Mouse (Mus musculus): ENCODE data around the gene Gm10663. TPM values are rescaled to one million over a fixed set of nuclear protein-coding genes. Genes with fewer than 3 reads are reported as not detected.

Gm10663 gene
- not detected in 2 replicates for polyA plus RNA-seq (2012; ENCODE audit: insufficient read depth, insufficient read length, low replicate concordance, missing spikeins)

DNA sequence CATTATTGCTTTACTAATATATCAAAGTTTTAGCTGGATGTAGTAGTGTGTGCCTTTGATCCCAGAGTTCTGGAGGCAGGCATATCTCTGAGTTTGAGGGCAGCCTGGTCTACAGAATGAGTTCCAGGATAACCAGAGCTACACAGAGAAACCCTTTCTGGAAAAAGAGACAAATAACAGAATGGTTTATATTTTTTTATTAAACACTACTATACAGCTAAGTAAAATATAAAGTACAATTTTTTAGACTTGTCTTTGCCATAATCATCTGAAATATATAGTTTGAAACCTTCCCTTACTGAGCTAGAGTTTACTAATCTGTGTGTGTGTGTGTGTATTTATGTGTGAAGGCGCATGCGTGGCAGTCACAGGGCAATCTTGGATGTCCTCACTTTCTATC is at the start of gene Gm10663:
Gm10663 (plus strand) TSS at position 301 of the 400 bp plus-strand sequence.
- Histone ChIP-seq H3K27ac (ENCODE audit: insufficient read depth, low read depth, low read length) (no peak within 1 kb of the TSS), H3K4me1 (ENCODE audit: control insufficient read depth, insufficient read depth, low read length) (no peaks in the 10 kb centered on the region), H3K4me3 (ENCODE audit: insufficient read depth, low read depth, low read length) (no peak within 1 kb of the TSS)
- 93% methylated on average over 2 of the region's 2 CpGs for WGBS
- TF ChIP-seq CTCF (IDR thresholded peaks at IDR 0.05; ENCODE audit: insufficient read depth, low read depth, low read length): no peak
- no peak for TF ChIP-seq POLR2A (IDR thresholded peaks at IDR 0.05; ENCODE audit: insufficient read depth, low read depth, low read length)

DNA sequence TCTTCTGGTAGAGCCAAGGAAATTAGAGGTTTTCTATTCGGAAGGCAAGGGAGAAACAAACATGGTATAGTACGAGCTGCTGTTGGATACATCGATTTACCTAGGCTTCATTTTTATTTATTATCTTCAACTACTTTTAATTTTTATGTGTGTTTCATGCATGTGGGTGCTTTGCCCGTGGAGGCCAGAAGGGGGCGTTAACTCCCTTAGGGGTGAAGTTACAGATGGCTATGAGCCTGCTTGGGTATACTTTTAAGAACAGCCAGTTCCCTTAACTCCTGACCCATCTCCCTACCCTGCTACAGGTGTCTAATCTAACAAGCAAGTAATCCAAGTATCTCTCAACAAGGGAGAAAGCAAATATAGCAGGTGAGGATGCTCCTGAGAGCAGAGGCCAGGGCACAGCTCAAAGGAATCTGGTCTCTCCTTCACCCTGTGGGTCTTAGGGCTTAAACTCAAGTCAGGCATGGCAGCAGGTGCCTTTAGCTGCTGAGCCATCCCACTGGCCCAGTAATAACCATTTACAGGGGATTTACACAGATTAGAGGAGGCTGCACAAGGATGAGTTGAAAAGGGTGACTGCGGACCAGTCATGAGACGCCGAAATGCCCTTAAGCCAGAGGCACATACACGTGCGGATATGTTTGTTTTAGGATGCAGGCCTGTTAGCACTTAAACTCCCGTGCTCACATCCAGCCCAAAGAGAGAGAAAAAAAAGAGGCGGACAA is 45.7 kb upstream of the Gm10663 start:
- no peak overlapping the region for H3K27ac ChIP-seq (ENCODE audit: insufficient read depth, low read depth, low read length)
- H3K4me1 ChIP-seq (ENCODE audit: control insufficient read depth, insufficient read depth, low read length): no peaks in the 10 kb centered on the region
- WGBS: 84% methylated on average over 12 of the region's 12 CpGs
- no peak overlapping the region for H3K4me3 ChIP-seq (ENCODE audit: insufficient read depth, low read depth, low read length)
- TF ChIP-seq POLR2A (IDR thresholded peaks at IDR 0.05; ENCODE audit: insufficient read depth, low read depth, low read length) (no peak), CTCF (IDR thresholded peaks at IDR 0.05; ENCODE audit: insufficient read depth, low read depth, low read length) (no peak)

DNA sequence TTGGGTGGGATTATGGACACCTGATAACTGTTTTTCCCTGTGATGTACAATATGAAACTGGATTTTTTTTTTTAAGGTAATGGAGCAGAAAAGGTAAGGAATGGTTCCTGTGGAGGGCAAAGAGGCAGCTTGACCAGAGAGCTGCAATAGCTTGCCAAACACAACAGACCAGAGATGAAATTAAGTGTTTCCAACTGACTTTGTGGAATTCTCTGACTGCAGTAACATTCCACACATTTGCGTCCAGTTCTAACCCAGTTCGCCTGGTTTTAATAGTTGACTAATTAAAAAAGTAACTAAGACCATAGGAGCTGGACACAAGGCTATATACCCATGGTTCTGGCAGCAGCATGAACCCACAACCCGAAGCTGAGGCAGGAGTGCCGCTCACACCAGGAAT is 45.1 kb upstream of the Gm10663 start:
- 89% methylated on average over 4 of the region's 4 CpGs for WGBS
- Histone ChIP-seq H3K4me1 (ENCODE audit: control insufficient read depth, insufficient read depth, low read length) (no peaks in the 10 kb centered on the region), H3K27ac (ENCODE audit: insufficient read depth, low read depth, low read length) (no peak overlapping the region), H3K4me3 (ENCODE audit: insufficient read depth, low read depth, low read length) (no peak overlapping the region)
- no peak for TF ChIP-seq CTCF (IDR thresholded peaks at IDR 0.05; ENCODE audit: insufficient read depth, low read depth, low read length)
- TF ChIP-seq POLR2A (IDR thresholded peaks at IDR 0.05; ENCODE audit: insufficient read depth, low read depth, low read length): no peak

DNA sequence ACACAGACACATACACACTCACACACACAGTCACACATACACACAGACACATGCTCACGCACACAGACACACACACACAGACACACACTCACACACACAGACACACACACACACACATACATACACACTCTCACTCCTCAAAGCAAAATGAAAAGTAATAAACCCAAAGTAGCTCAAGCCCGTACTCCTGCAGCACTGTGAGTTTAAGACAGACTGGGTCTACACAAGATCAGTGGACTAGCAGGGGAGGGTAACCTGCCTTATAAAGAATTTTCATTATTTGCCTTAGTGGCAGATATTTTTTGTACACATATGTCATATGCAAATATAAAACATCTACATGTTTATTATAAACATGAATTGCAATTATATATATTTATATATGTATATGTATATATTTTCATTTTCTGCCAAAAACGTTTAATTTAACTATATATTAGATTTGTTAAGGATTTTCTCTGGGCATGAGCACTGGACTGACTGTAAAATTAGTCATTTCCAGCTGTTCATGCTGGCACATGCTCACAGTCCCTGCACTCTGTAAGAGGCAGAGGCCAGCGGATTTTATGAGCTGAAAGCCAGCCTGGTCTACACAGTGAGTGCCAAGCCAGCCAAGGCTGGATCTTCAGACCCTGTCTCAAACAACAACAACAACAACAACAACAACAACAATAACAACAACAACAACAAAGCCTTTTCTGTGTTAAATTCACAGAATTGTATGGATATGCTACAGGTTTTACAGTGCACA is 43.9 kb upstream of the Gm10663 start:
- no peak for TF ChIP-seq CTCF (IDR thresholded peaks at IDR 0.05; ENCODE audit: insufficient read depth, low read depth, low read length)
- TF ChIP-seq POLR2A (IDR thresholded peaks at IDR 0.05; ENCODE audit: insufficient read depth, low read depth, low read length): no peak
- Histone ChIP-seq H3K4me1 (ENCODE audit: control insufficient read depth, insufficient read depth, low read length) (no peaks in the 10 kb centered on the region), H3K27ac (ENCODE audit: insufficient read depth, low read depth, low read length) (no peak overlapping the region), H3K4me3 (ENCODE audit: insufficient read depth, low read depth, low read length) (no peak overlapping the region)
- 90% methylated on average over 4 of the region's 4 CpGs for WGBS

DNA sequence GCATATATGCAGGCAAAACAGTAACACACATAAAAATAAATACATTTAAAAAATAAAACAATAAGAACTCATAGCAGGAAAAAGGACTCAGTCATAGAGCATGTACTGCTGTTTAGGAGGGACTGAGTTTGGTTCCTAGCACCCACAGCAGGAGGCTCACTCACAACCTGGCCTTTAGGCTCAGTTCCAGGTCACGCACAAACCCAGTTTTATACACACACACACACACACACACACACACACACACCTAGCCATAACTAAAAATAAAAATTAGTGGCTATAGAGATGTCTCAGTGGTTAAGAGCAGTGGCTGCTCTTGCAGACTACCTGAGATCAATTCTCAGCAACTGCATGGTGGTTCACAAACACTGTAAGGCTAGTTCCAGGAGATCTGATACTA is 42.7 kb upstream of the Gm10663 start:
- TF ChIP-seq POLR2A (IDR thresholded peaks at IDR 0.05; ENCODE audit: insufficient read depth, low read depth, low read length) (no peak), CTCF (IDR thresholded peaks at IDR 0.05; ENCODE audit: insufficient read depth, low read depth, low read length) (no peak)
- H3K27ac ChIP-seq (ENCODE audit: insufficient read depth, low read depth, low read length): no peak overlapping the region
- no peaks in the 10 kb centered on the region for H3K4me1 ChIP-seq (ENCODE audit: control insufficient read depth, insufficient read depth, low read length)
- WGBS: 97% methylated on average over 1 of the region's 1 CpGs
- H3K4me3 ChIP-seq (ENCODE audit: insufficient read depth, low read depth, low read length): no peak overlapping the region

DNA sequence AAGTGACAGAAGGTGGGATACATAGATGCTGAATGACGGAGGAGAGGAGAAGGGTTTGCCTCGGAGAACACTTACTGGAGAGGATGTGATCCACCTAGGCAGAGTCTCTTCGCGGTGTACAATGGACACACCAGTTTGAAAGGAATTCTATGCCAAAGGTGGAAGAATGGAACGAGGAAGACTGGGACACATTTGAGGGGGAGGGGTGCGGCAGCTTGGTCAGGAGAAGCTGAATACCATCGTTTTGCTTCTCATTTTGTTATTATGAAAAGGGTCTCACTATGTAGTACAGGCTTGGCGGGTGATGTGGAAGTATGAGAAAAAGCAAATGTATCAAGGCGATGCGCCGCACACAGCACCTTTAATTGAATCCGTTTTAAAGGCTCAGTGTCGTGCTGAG is 41.8 kb upstream of the Gm10663 start:
- 90% methylated on average over 13 of the region's 13 CpGs for WGBS
- Histone ChIP-seq H3K4me3 (ENCODE audit: insufficient read depth, low read depth, low read length) (no peak overlapping the region), H3K27ac (ENCODE audit: insufficient read depth, low read depth, low read length) (no peak overlapping the region), H3K4me1 (ENCODE audit: control insufficient read depth, insufficient read depth, low read length) (no peaks in the 10 kb centered on the region)
- TF ChIP-seq CTCF (IDR thresholded peaks at IDR 0.05; ENCODE audit: insufficient read depth, low read depth, low read length) (no peak), POLR2A (IDR thresholded peaks at IDR 0.05; ENCODE audit: insufficient read depth, low read depth, low read length) (no peak)

DNA sequence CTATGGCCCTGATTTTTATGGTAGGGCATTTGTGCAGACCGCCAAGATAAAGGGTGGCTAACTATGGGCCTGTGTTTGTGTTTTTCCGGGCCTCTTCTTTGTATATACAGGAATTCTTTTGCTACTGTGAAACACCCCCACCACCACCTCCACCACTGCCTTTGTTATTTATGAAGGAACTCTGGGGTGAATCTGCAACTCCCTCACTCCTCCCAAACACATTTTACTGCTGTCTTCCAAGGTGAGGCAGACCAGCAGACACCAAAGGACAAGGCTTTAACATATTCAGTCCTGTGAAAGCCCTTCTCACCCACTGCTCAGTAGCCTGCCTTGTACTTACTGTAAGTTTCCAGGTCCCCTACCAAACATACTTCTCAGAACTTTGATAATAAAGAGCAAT is 40.7 kb upstream of the Gm10663 start:
- Histone ChIP-seq H3K27ac (ENCODE audit: insufficient read depth, low read depth, low read length) (no peak overlapping the region), H3K4me1 (ENCODE audit: control insufficient read depth, insufficient read depth, low read length) (no peaks in the 10 kb centered on the region), H3K4me3 (ENCODE audit: insufficient read depth, low read depth, low read length) (no peak overlapping the region)
- 76% methylated on average over 2 of the region's 2 CpGs for WGBS
- TF ChIP-seq CTCF (IDR thresholded peaks at IDR 0.05; ENCODE audit: insufficient read depth, low read depth, low read length): no peak
- TF ChIP-seq POLR2A (IDR thresholded peaks at IDR 0.05; ENCODE audit: insufficient read depth, low read depth, low read length): no peak

DNA sequence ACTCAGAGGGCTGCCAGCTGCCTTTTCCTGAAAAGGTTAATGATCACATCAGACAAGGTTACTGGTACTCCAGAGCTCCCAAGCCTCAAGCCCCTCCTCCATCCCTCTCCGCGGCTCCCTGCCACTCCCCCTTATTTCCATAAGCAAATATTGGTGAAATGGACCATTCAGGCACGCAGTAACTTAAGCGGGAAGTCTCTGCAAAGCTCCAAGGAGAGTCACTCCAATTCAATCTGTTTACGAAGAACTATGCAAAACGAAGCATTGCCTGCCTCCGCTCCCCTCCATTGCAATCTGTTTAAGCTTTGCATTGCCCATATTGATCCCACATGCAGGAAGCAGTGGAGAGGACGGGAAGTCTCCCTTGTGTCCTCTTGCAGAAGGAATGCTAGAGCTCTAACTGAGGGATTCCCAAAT is 37.7 kb upstream of the Gm10663 start, which contains the start of gene Apela:
Apela (minus strand) TSS at position 220 of the 417 bp plus-strand sequence.
- no peak within 1 kb of the TSS for H3K4me3 ChIP-seq (ENCODE audit: insufficient read depth, low read depth, low read length)
- WGBS: 3% methylated on average over 8 of the region's 8 CpGs

DNA sequence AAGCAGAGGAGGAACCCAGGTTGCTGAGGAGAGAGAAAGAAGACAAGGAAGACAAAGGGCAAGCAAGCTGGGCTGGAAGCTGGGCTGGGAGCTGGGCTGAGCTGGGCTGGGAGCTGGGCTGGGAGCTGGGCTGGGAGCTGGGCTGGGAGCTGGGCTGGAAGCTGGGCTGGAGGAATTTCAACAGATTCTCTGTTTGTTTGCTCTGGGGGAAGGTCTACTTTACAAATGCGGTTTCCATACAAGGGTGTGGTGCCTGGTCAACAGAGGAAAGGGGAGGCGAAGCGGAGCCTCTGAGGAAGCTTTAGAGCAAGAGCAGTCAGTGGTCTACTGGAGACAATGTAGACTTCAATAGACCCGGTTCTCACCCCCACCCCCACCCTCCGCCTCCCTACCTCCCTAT is 28.3 kb upstream of the Gm10663 start:
- WGBS: 57% methylated on average over 5 of the region's 5 CpGs
- no peaks in the 10 kb centered on the region for H3K4me1 ChIP-seq (ENCODE audit: control insufficient read depth, insufficient read depth, low read length)
- no peak overlapping the region for H3K27ac ChIP-seq (ENCODE audit: insufficient read depth, low read depth, low read length)
- no peak overlapping the region for H3K4me3 ChIP-seq (ENCODE audit: insufficient read depth, low read depth, low read length)
- TF ChIP-seq POLR2A (IDR thresholded peaks at IDR 0.05; ENCODE audit: insufficient read depth, low read depth, low read length): no peak
- no peak for TF ChIP-seq CTCF (IDR thresholded peaks at IDR 0.05; ENCODE audit: insufficient read depth, low read depth, low read length)

More for the DNA sequence above, 37.7 kb upstream of the Gm10663 start, which contains the start of gene Apela:
- Histone ChIP-seq H3K27ac (ENCODE audit: insufficient read depth, low read depth, low read length) (no peak within 1 kb of the TSS), H3K4me1 (ENCODE audit: control insufficient read depth, insufficient read depth, low read length) (no peaks in the 10 kb centered on the region)
- TF ChIP-seq POLR2A (IDR thresholded peaks at IDR 0.05; ENCODE audit: insufficient read depth, low read depth, low read length): no peak
- no peak for TF ChIP-seq CTCF (IDR thresholded peaks at IDR 0.05; ENCODE audit: insufficient read depth, low read depth, low read length)
